Mouse (Mus musculus) small intestine, adult 2 months (tissue): Measurements from ENCODE around the gene Qrich2. TPM values are rescaled to one million over a fixed set of nuclear protein-coding genes. Genes with fewer than 3 reads are reported as not detected.
A peak's percentile ranks its signal among the peaks of the same experiment; 100 is the strongest.

Source experiments
- H3K27ac ChIP-seq: fragments of 200-500 bp; 2 replicates; pipeline ENCODE4 v1.5.1; 2012; ENCODE audit warnings: low read depth, low read length, control low read depth, inconsistent platforms; ENCODE audit not compliant: insufficient read depth
- H3K27me3 ChIP-seq: fragments of 200-500 bp; 2 replicates; pipeline ENCODE4 v1.6.1; 2012; ENCODE audit warnings: mild to moderate bottlenecking, moderate library complexity, low read length, inconsistent platforms; ENCODE audit not compliant: control insufficient read depth, insufficient read depth
- H3K36me3 ChIP-seq: fragments of 200-500 bp; 2 replicates; pipeline ENCODE4 v1.6.1; 2012; ENCODE audit warnings: mild to moderate bottlenecking, low read length, control low read depth, inconsistent platforms; ENCODE audit not compliant: control insufficient read depth, insufficient read depth
- H3K4me1 ChIP-seq: fragments of 200-500 bp; 2 replicates; pipeline ENCODE4 v1.6.1; 2012; ENCODE audit warnings: low read length, inconsistent platforms, mixed read lengths; ENCODE audit not compliant: control insufficient read depth, insufficient read depth, insufficient read length
- H3K4me3 ChIP-seq: fragments of 200-500 bp; 2 replicates; pipeline ENCODE4 v1.5.1; 2012; ENCODE audit warnings: low read depth, mild to moderate bottlenecking, control low read depth, inconsistent platforms, low read length, moderate library complexity
- CTCF ChIP-seq: fragments of 200-500 bp; IDR thresholded peaks from 2 replicates; pipeline ENCODE4 v1.5.1; 2012; ENCODE audit warnings: low read depth, mild to moderate bottlenecking, control low read depth, inconsistent platforms, low read length, moderate library complexity, mixed read lengths; ENCODE audit not compliant: insufficient replicate concordance, insufficient read length; ENCODE audit errors: extremely low read depth
- POLR2A ChIP-seq: fragments of 200-500 bp; IDR thresholded peaks from 2 replicates; pipeline ENCODE4 v1.6.1; 2012; ENCODE audit warnings: low read depth, mild to moderate bottlenecking, control low read depth, inconsistent platforms, low read length, moderate library complexity
- WGBS: fragments of 180-500 bp; shearing (Covaris S2); methylation state at CpG from one replicate; pipeline ENCODE4 v1.1.7; 2018; 5-methylcytosine and 5-hydroxymethylcytosine counted together
- polyA plus RNA-seq: library from polyadenylated mRNA; depleted of rRNA; stranded (reverse); fragments of >200 nt; gene quantifications from 2 replicates; pipeline ENCODE4 v1.2.3, GENCODE M21; 2012

Qrich2 gene
- polyA plus RNA-seq, 1 experiment: 0.13 TPM

GRCm38 (mm10) chr11:116439269-116440240 lies 26.5 kb downstream of the Qrich2 start:
- Histone ChIP-seq H3K4me3 (no peak overlapping the region), H3K4me1 (peaks cover 24% of the 10 kb centered on the region), H3K36me3 (peaks cover 27% of the 10 kb centered on the region), H3K27ac (no peak overlapping the region; the same call in 1 of the 2 replicates), H3K27me3 (no peaks in the 10 kb centered on the region)
- TF ChIP-seq POLR2A: no peak
- no peak for TF ChIP-seq CTCF
- WGBS: 67% methylated on average over 19 of the region's 19 CpGs

DNA sequence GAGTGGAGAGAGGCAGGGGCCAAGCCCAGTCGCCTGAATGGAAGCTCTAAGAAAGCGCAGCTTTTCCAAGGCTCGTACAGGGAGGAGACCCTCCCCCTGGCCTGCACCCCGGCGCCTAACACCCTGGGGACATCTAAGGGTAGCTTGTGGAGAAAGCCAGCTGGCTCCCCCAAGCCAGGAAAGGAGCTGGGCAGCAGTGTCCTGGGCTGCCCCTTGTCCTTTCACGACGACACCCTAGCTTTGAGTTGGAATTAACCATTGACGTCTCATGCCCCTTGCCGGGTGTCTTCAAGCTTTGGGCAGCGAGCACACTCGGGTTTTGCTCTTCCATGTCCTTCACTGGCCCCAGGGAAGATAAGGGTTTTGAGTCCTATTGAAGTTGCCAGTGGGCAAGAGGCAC lies 28.5 kb downstream of the Qrich2 start:
- 71% methylated on average over 11 of the region's 11 CpGs for WGBS
- H3K27me3 ChIP-seq: no peaks in the 10 kb centered on the region
- peaks cover 27% of the 10 kb centered on the region for H3K4me1 ChIP-seq
- 0 out of 2 replicates have a peak overlapping the region, but pooled peaks have one; percentile 38 for H3K27ac ChIP-seq
- no peak for TF ChIP-seq POLR2A
- no peak for TF ChIP-seq CTCF
- H3K36me3 ChIP-seq: peaks cover 27% of the 10 kb centered on the region
- H3K4me3 ChIP-seq: no peak overlapping the region

- Histone ChIP-seq H3K27me3 (no peaks in the 10 kb centered on the region), H3K4me1 (peaks cover 29% of the 10 kb centered on the region), H3K4me3 (peak overlapping the region; percentile 38), H3K27ac (peak overlapping the region; percentile 90), H3K36me3 (peaks cover 27% of the 10 kb centered on the region)
- TF ChIP-seq POLR2A (no peak), CTCF (no peak)
- 21% methylated on average over 4 of the region's 4 CpGs for WGBS
These were observed 29.2 kb downstream of the Qrich2 start for GRCm38 (mm10) chr11:116436725-116437331.

DNA sequence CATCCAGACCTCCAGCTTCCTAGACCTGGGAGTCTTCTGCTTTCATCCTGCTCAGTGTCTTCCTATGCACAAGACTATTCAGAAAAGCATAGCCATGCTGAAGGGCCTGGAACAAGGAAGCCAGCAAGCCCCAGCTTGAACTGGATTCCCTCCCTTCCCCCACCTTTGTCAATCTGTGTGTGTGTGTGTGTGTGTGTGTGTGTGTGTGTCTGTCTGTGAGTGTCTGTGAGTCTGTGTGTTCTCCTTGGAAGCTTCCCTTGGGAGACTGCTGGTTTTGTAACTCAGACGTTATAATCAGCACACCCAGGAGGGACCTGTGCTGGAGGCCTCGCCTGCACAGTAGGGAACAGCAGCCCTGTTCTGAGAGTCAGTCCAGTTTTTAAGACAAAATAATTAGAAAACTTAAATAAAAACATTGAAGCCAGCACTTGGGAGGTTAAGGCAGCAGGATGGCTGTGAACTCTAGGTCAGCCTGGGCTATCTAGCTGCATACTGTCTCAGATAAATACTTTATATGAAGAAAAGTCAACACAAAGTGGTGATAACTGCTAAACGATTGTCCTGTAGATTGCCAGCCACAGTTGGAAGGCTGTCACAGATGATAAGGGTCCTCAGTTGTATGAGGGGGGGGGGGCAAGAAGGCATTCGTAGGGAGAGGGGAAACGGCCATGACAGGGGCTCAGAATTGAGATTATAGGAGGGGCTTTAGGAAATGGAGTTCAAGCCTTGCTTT lies 29.9 kb downstream of the Qrich2 start:
- Histone ChIP-seq H3K4me1 (peaks cover 29% of the 10 kb centered on the region), H3K27me3 (no peaks in the 10 kb centered on the region), H3K27ac (peak overlapping the region; percentile 90), H3K4me3 (peak overlapping the region; percentile 90), H3K36me3 (peaks cover 27% of the 10 kb centered on the region)
- WGBS: 27% methylated on average over 5 of the region's 5 CpGs
- TF ChIP-seq CTCF (no peak), POLR2A (no peak)

DNA sequence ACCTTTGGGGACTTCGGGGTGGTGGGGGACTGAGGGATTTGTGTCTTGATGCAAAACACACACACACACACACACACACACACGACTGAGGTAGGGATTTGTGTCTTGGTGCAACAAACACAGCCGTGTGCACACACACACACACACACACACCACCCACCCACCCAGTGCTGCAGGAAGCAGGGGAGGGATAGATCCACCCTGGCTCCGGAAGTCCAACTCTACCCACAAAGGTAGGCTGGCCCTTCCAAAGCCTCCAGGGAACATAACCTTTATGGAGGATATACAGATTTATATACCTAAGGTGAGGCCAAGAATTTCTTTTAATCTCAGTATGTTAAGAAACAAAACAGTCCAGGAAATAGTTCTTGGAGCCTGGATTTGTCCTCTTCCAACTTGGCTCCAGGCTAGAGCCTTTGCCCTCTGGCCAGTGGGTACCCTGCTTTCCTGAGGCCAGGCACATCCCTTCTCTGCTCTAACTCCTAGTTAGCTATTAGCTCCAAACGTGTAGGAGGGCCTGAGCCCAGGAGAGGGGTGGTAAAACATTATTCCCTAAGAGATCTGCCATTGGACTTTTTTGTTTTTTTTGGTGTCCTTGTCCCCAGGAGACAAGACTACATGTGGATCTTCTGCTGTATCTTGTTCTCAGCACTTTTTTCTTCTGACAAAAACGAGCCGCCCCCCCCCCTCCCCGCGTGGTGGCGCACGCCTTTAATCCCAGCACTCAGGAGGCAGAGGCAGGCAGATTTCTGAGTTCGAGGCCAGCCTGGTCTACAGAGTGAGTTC lies 30.9 kb downstream of the Qrich2 start:
- TF ChIP-seq CTCF: no peak
- TF ChIP-seq POLR2A: no peak
- H3K27me3 ChIP-seq: no peaks in the 10 kb centered on the region
- peaks cover 35% of the 10 kb centered on the region for H3K4me1 ChIP-seq
- H3K4me3 ChIP-seq: peak overlapping the region; percentile 90
- peaks cover 27% of the 10 kb centered on the region for H3K36me3 ChIP-seq
- WGBS: 22% methylated on average over 12 of the region's 12 CpGs
- H3K27ac ChIP-seq: peak overlapping the region; percentile 90

DNA sequence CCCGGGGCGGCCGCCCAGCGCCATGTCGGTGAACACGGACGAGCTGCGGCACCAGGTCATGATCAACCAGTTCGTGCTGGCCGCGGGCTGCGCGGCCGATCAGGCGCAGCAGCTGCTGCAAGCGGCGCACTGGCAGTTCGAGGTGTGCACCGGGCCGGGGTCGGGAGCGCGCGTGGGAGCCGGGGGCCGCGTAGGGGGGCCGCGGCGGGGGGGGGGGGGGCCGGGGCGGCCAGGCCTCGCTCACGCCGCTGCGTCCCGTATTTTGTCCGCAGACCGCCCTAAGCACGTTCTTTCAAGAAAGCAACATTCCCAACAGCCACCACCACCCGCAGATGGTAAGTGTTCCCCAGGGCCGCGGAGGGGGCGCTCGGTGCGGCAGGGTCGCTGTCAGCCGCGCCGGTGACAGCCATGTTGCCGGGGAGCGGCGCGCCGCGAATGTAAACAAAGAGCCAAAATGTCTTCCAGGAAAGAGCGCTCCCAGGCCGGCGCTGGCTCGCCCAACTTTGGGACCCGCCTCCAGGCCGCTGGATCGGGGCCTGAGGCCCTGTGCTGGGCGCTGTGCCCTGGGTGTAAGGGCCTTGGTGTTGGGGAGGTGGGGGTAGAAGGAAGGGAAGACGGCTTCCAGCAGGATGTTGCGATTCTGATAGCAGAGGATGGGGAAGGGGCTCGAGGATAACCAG lies 31.6 kb downstream of the Qrich2 start:
- Histone ChIP-seq H3K4me3 (peak overlapping the region; percentile 90), H3K4me1 (peaks cover 34% of the 10 kb centered on the region), H3K36me3 (peaks cover 25% of the 10 kb centered on the region), H3K27ac (peak overlapping the region; percentile 90), H3K27me3 (no peaks in the 10 kb centered on the region)
- under 1% methylated on average over 55 of the region's 67 CpGs for WGBS
- TF ChIP-seq POLR2A: peak; percentile 15; the same call in 1 of the 2 replicates
- TF ChIP-seq CTCF: no peak
